Mouse (Mus musculus): ENCODE results near the gene Clip2. TPM values are rescaled to one million over a fixed set of nuclear protein-coding genes. Genes with fewer than 3 reads are reported as not detected.
"Not testable (repeated sequence)": the region's sequence is repeated elsewhere in the genome, so short reads cannot be mapped to it uniquely, and the experiment has no call there.

The Clip2 gene
- total RNA-seq, 1 experiment from 2014 or later = 23.4 TPM

GRCm38 (mm10) chr5:134459096-134459495 lies 93.1 kb downstream of the Clip2 start:
- DNase-seq = no peak

GRCm38 (mm10) chr5:134458416-134458815 lies 93.8 kb downstream of the Clip2 start:
- peak; percentile 56 for DNase-seq

GRCm38 (mm10) chr5:134457371-134457770 lies 94.9 kb downstream of the Clip2 start:
- DNase-seq = no peak

GRCm38 (mm10) chr5:134456503-134456962 lies 95.7 kb downstream of the Clip2 start, which contains the start of gene Gtf2ird1:
Gtf2ird1 (minus strand) TSS chr5:134456716.
- peak; percentile 88 for DNase-seq

GRCm38 (mm10) chr5:134455914-134456423 lies 96.3 kb downstream of the Clip2 start:
- peak; percentile 76 for DNase-seq

- DNase-seq = peak; percentile 64
Measured at GRCm38 (mm10) chr5:134455186-134455895, 96.9 kb downstream of the Clip2 start.

- peak; percentile 59 for DNase-seq
Measured at GRCm38 (mm10) chr5:134454421-134454820, 97.8 kb downstream of the Clip2 start.

GRCm38 (mm10) chr5:134453577-134453976 lies 98.7 kb downstream of the Clip2 start:
- DNase-seq = peak; percentile 51

GRCm38 (mm10) chr5:134446755-134447154 lies 105.5 kb downstream of the Clip2 start:
- DNase-seq = not testable (repeated sequence)

- peak; percentile 60 for DNase-seq
Measured at GRCm38 (mm10) chr5:134445895-134446294, 106.3 kb downstream of the Clip2 start.

GRCm38 (mm10) chr5:134445208-134445831 lies 106.9 kb downstream of the Clip2 start:
- no peak for DNase-seq

- DNase-seq = no peak
Measured at GRCm38 (mm10) chr5:134444473-134444872, 107.8 kb downstream of the Clip2 start.

GRCm38 (mm10) chr5:134442066-134442465 lies 110.2 kb downstream of the Clip2 start:
- DNase-seq = no peak

GRCm38 (mm10) chr5:134441105-134441504 lies 111.1 kb downstream of the Clip2 start:
- peak; percentile 36 for DNase-seq

GRCm38 (mm10) chr5:134440098-134440497 lies 112.1 kb downstream of the Clip2 start:
- peak; percentile 94 for DNase-seq

- DNase-seq = no peak
Measured at GRCm38 (mm10) chr5:134439481-134439880, 112.8 kb downstream of the Clip2 start.

Small RNAs within 50 kb of the gene (microRNA-seq; reads per million reads assigned to microRNA genes)
- gene Gm26340 = 0 reads per million in 2 experiments
- gene Mir7228 = 0 to 0.43 reads per million in 2 experiments

Other genes starting within 250 kb of the Clip2 start
- 231 and 237 TPM in 2 replicates for gene Gtf2i, start 237.7 kb downstream of the Clip2 start, total RNA-seq (2021)
- 61.7 and 69.6 TPM in 2 replicates for gene Gtf2ird1, start 95.7 kb downstream of the Clip2 start, total RNA-seq (2021)
- not detected in 2 replicates for gene Syna, start 7.7 kb upstream of the Clip2 start, total RNA-seq (2021)
- 47.2 and 51.2 TPM in 2 replicates for gene Rfc2, start 28.9 kb upstream of the Clip2 start, total RNA-seq (2021)
- 2.2 and 7.1 TPM in 2 replicates for gene Lat2, start 62.6 kb upstream of the Clip2 start, total RNA-seq (2021)
- gene Eif4h, start 87.1 kb upstream of the Clip2 start, total RNA-seq (2021) = 277 and 309 TPM in 2 replicates
- 17.9 and 23.7 TPM in 2 replicates for gene Limk1, start 136.2 kb upstream of the Clip2 start, total RNA-seq (2021)
- 148 and 554 TPM in 2 replicates for gene Eln, start 194.9 kb upstream of the Clip2 start, total RNA-seq (2021)